Mouse (Mus musculus): ENCODE measurements at regions not wholly inside any gene's neighbourhood (a gene's known extent, or its start where the extent isn't known, plus 50 kb on each side); places are given as distances from the start of the nearest gene placed in this dataset.
A peak's percentile ranks its signal among the peaks of the same experiment; 100 is the strongest.

- H3K9ac ChIP-seq (ENCODE audit: control insufficient read depth, low read depth, low read length, poor library complexity, severe bottlenecking), result no peak overlapping the region
- H3K9me3 ChIP-seq (replicated peaks; ENCODE audit: insufficient read depth, low read length), result no peaks in the 10 kb centered on the region
- no peak for DNase-seq (ENCODE audit: low read depth, low spot score)
- no peaks in the 10 kb centered on the region for H3K36me3 ChIP-seq (ENCODE audit: control insufficient read depth in 1 of 2, insufficient read depth in 2 of 2, low read length in 2 of 2)
- TF ChIP-seq ZMIZ1 (IDR thresholded peaks at IDR 0.05; ENCODE audit: low read depth, low read length) (no peak), MEF2A (IDR thresholded peaks at IDR 0.05; ENCODE audit: extremely low read depth, insufficient replicate concordance, low read depth, low read length, poor library complexity, severe bottlenecking) (no peak), ZNF384 (IDR thresholded peaks at IDR 0.05; ENCODE audit: low read depth, low read length) (no peak), GATA1 (IDR thresholded peaks at IDR 0.05; ENCODE audit: low read depth, low read length) (no peak), SIN3A (IDR thresholded peaks at IDR 0.05; ENCODE audit: low read length) (no peak), POLR2AphosphoS5 (IDR thresholded peaks at IDR 0.05; ENCODE audit: borderline replicate concordance, low read depth, low read length) (no peak), TBP (IDR thresholded peaks at IDR 0.05; ENCODE audit: low read depth, low read length) (no peak)
- no peak overlapping the region for H3K4me3 ChIP-seq (ENCODE audit: control insufficient read depth in 1 of 2, insufficient read depth in 1 of 2, low read depth in 2 of 2, low read length in 2 of 2)
- no peaks in the 10 kb centered on the region for H3K4me1 ChIP-seq (ENCODE audit: control insufficient read depth in 1 of 2, insufficient read depth in 2 of 2, low read length in 2 of 2)
- H3K79me2 ChIP-seq (ENCODE audit: control insufficient read depth, insufficient read depth, low read length, poor library complexity), result no peaks in the 10 kb centered on the region
- no peak overlapping the region for H3K27ac ChIP-seq (ENCODE audit: control insufficient read depth, low read depth, low read length)
- peaks cover 5 to 9% of the 10 kb centered on the region in 2 experiments for H3K27me3 ChIP-seq (ENCODE audit: control insufficient read depth in 1 of 2, insufficient read depth in 2 of 2, low read length in 2 of 2)
Observed at GRCm38 (mm10) chrX:140214198-140214849, 127.7 kb upstream of the Frmpd3 start.

- no peaks in the 10 kb centered on the region for H3K36me3 ChIP-seq (ENCODE audit: control insufficient read depth in 1 of 2, insufficient read depth in 2 of 2, low read length in 2 of 2)
- no peak for TF ChIP-seq NELFE (IDR thresholded peaks at IDR 0.05; ENCODE audit: low read depth, low read length)
- TF ChIP-seq POLR2AphosphoS2 (IDR thresholded peaks at IDR 0.05; ENCODE audit: low read length), result no peak
- TF ChIP-seq SMC3 (IDR thresholded peaks at IDR 0.05; ENCODE audit: low read depth, low read length), result peak; percentile 49
- no peak for TF ChIP-seq UBTF (IDR thresholded peaks at IDR 0.05; ENCODE audit: borderline replicate concordance, insufficient read depth, low read depth, low read length)
- no peak for TF ChIP-seq MAZ (IDR thresholded peaks at IDR 0.05; ENCODE audit: low read depth, low read length)
- no peak for TF ChIP-seq MAFK (IDR thresholded peaks at IDR 0.05; ENCODE audit: borderline replicate concordance, low read depth, low read length)
- no peak for TF ChIP-seq EP300 (IDR thresholded peaks at IDR 0.05; ENCODE audit: low read depth in 1 of 2, low read length in 2 of 2)
- no peak for TF ChIP-seq TAL1 (IDR thresholded peaks at IDR 0.05; ENCODE audit: low read length)
- peak; percentile 18; the same call in 1 of the 2 replicates for TF ChIP-seq ZC3H11A (IDR thresholded peaks at IDR 0.05; ENCODE audit: low read depth, low read length)
- peak; percentile 20 for TF ChIP-seq RAD21 (IDR thresholded peaks at IDR 0.05; ENCODE audit: low read depth, low read length)
- peak; percentile 53 to 57 (median 53) for TF ChIP-seq CTCF (IDR thresholded peaks at IDR 0.05 in 2 of 3, conservative IDR thresholded peaks at IDR 0.05 in 1 of 3; ENCODE audit: control insufficient read depth in 1 of 3, insufficient read depth in 1 of 3, low read depth in 2 of 3, low read length in 3 of 3, poor library complexity in 1 of 3, severe bottlenecking in 1 of 3)
- no peak for TF ChIP-seq KAT2A (conservative IDR thresholded peaks at IDR 0.05; ENCODE audit: low read depth, low read length)
- H3K27ac ChIP-seq (ENCODE audit: control insufficient read depth, low read depth, low read length), result no peak overlapping the region
- H3K4me3 ChIP-seq (ENCODE audit: control insufficient read depth in 1 of 2, insufficient read depth in 1 of 2, low read depth in 2 of 2, low read length in 2 of 2), result no peak overlapping the region
- H3K9me3 ChIP-seq (replicated peaks; ENCODE audit: insufficient read depth, low read length), result no peaks in the 10 kb centered on the region
- DNase-seq (ENCODE audit: low read depth, low spot score), result peak; percentile 44
- no peaks in the 10 kb centered on the region for H3K4me1 ChIP-seq (ENCODE audit: control insufficient read depth in 1 of 2, insufficient read depth in 2 of 2, low read length in 2 of 2)
- H3K9ac ChIP-seq (ENCODE audit: control insufficient read depth, low read depth, low read length, poor library complexity, severe bottlenecking), result no peak overlapping the region
- no peaks in the 10 kb centered on the region for H3K79me2 ChIP-seq (ENCODE audit: control insufficient read depth, insufficient read depth, low read length, poor library complexity)
- H3K27me3 ChIP-seq (ENCODE audit: control insufficient read depth in 1 of 2, insufficient read depth in 2 of 2, low read length in 2 of 2), result peaks cover 3 to 6% of the 10 kb centered on the region in 2 experiments; a peak in 2 of 4 replicates
Observed at GRCm38 (mm10) chrX:140255790-140256189, 86.3 kb upstream of the Frmpd3 start.

Data from MEL (cell line).